Mouse (Mus musculus) B cell, adult 67 days (primary cell): ENCODE data around the gene Pgbd5. TPM values are rescaled to one million over a fixed set of nuclear protein-coding genes. Genes with fewer than 3 reads are reported as not detected.

Experiments
- total RNA-seq, 2 experiments: library from RNA; stranded (reverse); gene quantifications; 4 replicates each; pipeline ENCODE4 v1.2.4; 2023

The Pgbd5 gene
- total RNA-seq = not detected

GRCm38 (mm10) chr8:124439558-124439957 is at the start of gene Pgbd5:
TSS of gene Pgbd5 (minus strand) at chr8:124439658.

Other genes with a start within 250 kb of the Pgbd5 start
- 10 to 100 TPM; 22.1 to 23.9 TPM for gene Galnt2, start 208.3 kb downstream of the Pgbd5 start, total RNA-seq
- gene Cog2, start 81.1 kb upstream of the Pgbd5 start, total RNA-seq = 10 to 100 TPM; 48.4 to 50.5 TPM
- gene Agt, start 130.0 kb upstream of the Pgbd5 start, total RNA-seq = not detected
- not detected for gene Capn9, start 136.5 kb upstream of the Pgbd5 start, total RNA-seq
- gene 2310022B05Rik, start 223.7 kb upstream of the Pgbd5 start, total RNA-seq = 1 to 10 TPM; 7.3 TPM